Mouse (Mus musculus) lung, postnatal 0 days (tissue): ENCODE data around the gene Rpp14. TPM values are rescaled to one million over a fixed set of nuclear protein-coding genes. Genes with fewer than 3 reads are reported as not detected.
"Not testable (repeated sequence)": the region's sequence is repeated elsewhere in the genome, so short reads cannot be mapped to it uniquely, and the experiment has no call there.

Source experiments
- ATAC-seq: fragments of 200-750 bp; cut with Nextera tagmentation; 2 replicates; pipeline ENCODE4 v1.8.0; 2017; ENCODE audit warnings: moderate library complexity
- DNase-seq: peaks from one replicate; pipeline ENCODE4 v3.0.0-alpha.2; 2016; ENCODE audit warnings: low spot score
- H3K27ac ChIP-seq: fragments of 300-500 bp; sonication (generic); 2 replicates; pipeline ENCODE4 v1.5.1; 2014; ENCODE audit warnings: antibody characterized with exemption, mild to moderate bottlenecking, low read length, mixed read lengths
- H3K27me3 ChIP-seq: fragments of 300-500 bp; sonication (generic); replicated peaks from 2 replicates; pipeline ENCODE4 v1.6.1; 2014; ENCODE audit warnings: low read length, mixed read lengths; ENCODE audit not compliant: insufficient read depth
- H3K36me3 ChIP-seq: fragments of 300-500 bp; sonication (generic); 2 replicates; pipeline ENCODE4 v1.6.1; 2014; ENCODE audit warnings: low read length, mixed read lengths; ENCODE audit not compliant: insufficient read depth
- H3K4me1 ChIP-seq: fragments of 300-500 bp; sonication (generic); 2 replicates; pipeline ENCODE4 v1.6.1; 2014; ENCODE audit warnings: antibody characterized with exemption, low read depth, low read length, mixed read lengths; ENCODE audit not compliant: insufficient read depth
- H3K4me2 ChIP-seq: fragments of 300-500 bp; sonication (generic); replicated peaks from 2 replicates; pipeline ENCODE4 v1.6.1; 2014; ENCODE audit warnings: low read depth, mild to moderate bottlenecking, low read length, moderate library complexity, mixed read lengths
- H3K4me3 ChIP-seq: fragments of 300-500 bp; sonication (generic); 2 replicates; pipeline ENCODE4 v1.5.1; 2014; ENCODE audit warnings: low read depth, low read length
- H3K9ac ChIP-seq: fragments of 300-500 bp; sonication (generic); replicated peaks from 2 replicates; pipeline ENCODE4 v1.6.1; 2014; ENCODE audit warnings: low read depth, mild to moderate bottlenecking
- H3K9me3 ChIP-seq: fragments of 300-500 bp; sonication (generic); 2 replicates; pipeline ENCODE4 v1.6.1; 2016; ENCODE audit warnings: low read length, mixed read lengths
- CTCF ChIP-seq: IDR thresholded peaks from 2 replicates; pipeline ENCODE4 v1.5.1; 2016; ENCODE audit warnings: antibody characterized with exemption, mild to moderate bottlenecking
- EP300 ChIP-seq: IDR thresholded peaks from 2 replicates; pipeline ENCODE4 v1.6.1; 2016; ENCODE audit warnings: antibody characterized with exemption, mild to moderate bottlenecking, control low read depth
- WGBS: fragments of 180-500 bp; shearing (Covaris S2); extraction: QIAGEN DNeasy Blood & Tissue Kit; methylation state at CpG from one replicate; pipeline ENCODE4 v1.1.7; 2014; 5-methylcytosine and 5-hydroxymethylcytosine counted together
- polyA plus RNA-seq: library from polyadenylated mRNA; unstranded; fragments of >200 nt; fragmentation: Nextera tagmentation; extraction: Ambion mirVana; gene quantifications from 2 replicates; pipeline ENCODE4 v1.2.1, GENCODE M21; 2015

The Rpp14 gene
- polyA plus RNA-seq, 1 experiment from 2014 or later, result 37.6 TPM

- no peaks in the 10 kb centered on the region for H3K4me1 ChIP-seq
- no peak for TF ChIP-seq EP300
- TF ChIP-seq CTCF, result no peak
- DNase-seq (no peak), ATAC-seq (no peak)
- H3K27me3 ChIP-seq, result no peaks in the 10 kb centered on the region
- no peaks in the 10 kb centered on the region for H3K9me3 ChIP-seq
- H3K4me3 ChIP-seq, result no peak overlapping the region
- H3K9ac ChIP-seq, result no peak overlapping the region
- H3K4me2 ChIP-seq, result no peak overlapping the region
- H3K36me3 ChIP-seq, result no peaks in the 10 kb centered on the region
- no peak overlapping the region for H3K27ac ChIP-seq
- WGBS, result 74% methylated on average over 1 of the region's 1 CpGs
Observed at GRCm38 (mm10) chr14:8114756-8115155, 34.6 kb downstream of the Rpp14 start.

GRCm38 (mm10) chr14:8115772-8116171 is 35.6 kb downstream of the Rpp14 start:
- DNase-seq (no peak), ATAC-seq (no peak)
- no peaks in the 10 kb centered on the region for H3K4me1 ChIP-seq
- WGBS, result 63% methylated on average over 4 of the region's 4 CpGs
- no peak overlapping the region for H3K4me2 ChIP-seq
- no peak overlapping the region for H3K9ac ChIP-seq
- no peak overlapping the region for H3K4me3 ChIP-seq
- no peak overlapping the region for H3K27ac ChIP-seq
- H3K9me3 ChIP-seq, result no peaks in the 10 kb centered on the region
- no peaks in the 10 kb centered on the region for H3K36me3 ChIP-seq
- TF ChIP-seq EP300 (no peak), CTCF (no peak)
- H3K27me3 ChIP-seq, result no peaks in the 10 kb centered on the region

- no peak overlapping the region for H3K9ac ChIP-seq
- H3K36me3 ChIP-seq, result 0 out of 2 replicates have a peak, but pooled peaks cover under 1% of the 10 kb centered on the region
- H3K27me3 ChIP-seq, result no peaks in the 10 kb centered on the region
- 82% methylated on average over 2 of the region's 2 CpGs for whole genome bisulfite sequencing
- DNase-seq, result no peak
- H3K4me3 ChIP-seq, result no peak overlapping the region
- no peak overlapping the region for H3K4me2 ChIP-seq
- H3K4me1 ChIP-seq, result no peaks in the 10 kb centered on the region
- no peaks in the 10 kb centered on the region for H3K9me3 ChIP-seq
- no peak overlapping the region for H3K27ac ChIP-seq
- TF ChIP-seq EP300 (no peak), CTCF (no peak)
- ATAC-seq, result no peak
Observed at GRCm38 (mm10) chr14:8117371-8117770, 37.2 kb downstream of the Rpp14 start.

- ATAC-seq (no peak), DNase-seq (no peak)
- Histone ChIP-seq H3K36me3 (peaks cover 13% of the 10 kb centered on the region; the same call in 1 of the 2 replicates), H3K27me3 (no peaks in the 10 kb centered on the region), H3K9ac (no peak overlapping the region), H3K4me3 (no peak overlapping the region), H3K27ac (no peak overlapping the region), H3K4me1 (no peaks in the 10 kb centered on the region), H3K4me2 (no peak overlapping the region), H3K9me3 (no peaks in the 10 kb centered on the region)
- no peak for TF ChIP-seq CTCF
- TF ChIP-seq EP300, result no peak
- 83% methylated on average over 5 of the region's 5 CpGs for WGBS
Observed at GRCm38 (mm10) chr14:8119454-8119853, 39.3 kb downstream of the Rpp14 start.

- Histone ChIP-seq H3K36me3 (peaks cover 13% of the 10 kb centered on the region; the same call in 1 of the 2 replicates), H3K4me2 (no peak overlapping the region), H3K4me3 (no peak overlapping the region), H3K9me3 (no peaks in the 10 kb centered on the region), H3K27me3 (no peaks in the 10 kb centered on the region), H3K9ac (no peak overlapping the region), H3K4me1 (no peaks in the 10 kb centered on the region), H3K27ac (no peak overlapping the region)
- 74% methylated on average over 3 of the region's 3 CpGs for WGBS
- DNase-seq (no peak), ATAC-seq (no peak)
- no peak for TF ChIP-seq EP300
- TF ChIP-seq CTCF, result no peak
Observed at GRCm38 (mm10) chr14:8119904-8120303, 39.7 kb downstream of the Rpp14 start.

- no peaks in the 10 kb centered on the region for H3K27me3 ChIP-seq
- no peak overlapping the region for H3K4me3 ChIP-seq
- no peak overlapping the region for H3K27ac ChIP-seq
- H3K9me3 ChIP-seq, result no peaks in the 10 kb centered on the region
- WGBS, result 83% methylated on average over 7 of the region's 7 CpGs
- H3K9ac ChIP-seq, result no peak overlapping the region
- H3K36me3 ChIP-seq, result peaks cover 16% of the 10 kb centered on the region; the same call in 1 of the 2 replicates
- TF ChIP-seq CTCF (no peak), EP300 (no peak)
- H3K4me2 ChIP-seq, result no peak overlapping the region
- DNase-seq (no peak), ATAC-seq (no peak)
- no peaks in the 10 kb centered on the region for H3K4me1 ChIP-seq
Observed at GRCm38 (mm10) chr14:8123141-8123540, 43.0 kb downstream of the Rpp14 start.

GRCm38 (mm10) chr14:8123611-8124010 is 43.4 kb downstream of the Rpp14 start:
- not testable (repeated sequence) for H3K4me1 ChIP-seq, DNase-seq, H3K27me3 ChIP-seq, H3K4me2 ChIP-seq, H3K9me3 ChIP-seq, ATAC-seq, H3K9ac ChIP-seq, H3K27ac ChIP-seq, H3K4me3 ChIP-seq
- WGBS, result 93% methylated on average over 10 of the region's 10 CpGs
- peaks cover 16% of the 10 kb centered on the region; the same call in 1 of the 2 replicates for H3K36me3 ChIP-seq
